Mouse (Mus musculus) limb, embryonic 11.5 days (tissue): ENCODE data around the gene 1810043G02Rik. TPM values are rescaled to one million over a fixed set of nuclear protein-coding genes. Genes with fewer than 3 reads are reported as not detected.

ENCODE experiments used
- ATAC-seq: fragments of 200-750 bp; cut with Nextera tagmentation; 2 replicates; pipeline ENCODE4 v1.8.0; 2017; ENCODE audit warnings: low read depth; ENCODE audit not compliant: insufficient number of reproducible peaks, low FRiP score, low TSS enrichment
- DNase-seq: peaks from one replicate; pipeline ENCODE4 v3.0.0-alpha.2; 2015; ENCODE audit warnings: low spot score
- H3K27ac ChIP-seq: fragments of 300-500 bp; sonication (generic); replicated peaks from 2 replicates; pipeline ENCODE4 v1.5.1; 2014; ENCODE audit warnings: low read depth, mild to moderate bottlenecking, low read length
- H3K27me3 ChIP-seq: fragments of 300-500 bp; sonication (generic); 2 replicates; pipeline ENCODE4 v1.6.1; 2014; ENCODE audit warnings: mild to moderate bottlenecking, low read length, mixed read lengths; ENCODE audit not compliant: control insufficient read depth, insufficient read depth
- H3K36me3 ChIP-seq: fragments of 300-500 bp; sonication (generic); 2 replicates; pipeline ENCODE4 v1.6.1; 2014; ENCODE audit warnings: mild to moderate bottlenecking, low read length, moderate library complexity, mixed read lengths; ENCODE audit not compliant: control insufficient read depth, insufficient read depth
- H3K4me1 ChIP-seq: fragments of 300-500 bp; sonication (generic); 2 replicates; pipeline ENCODE4 v1.6.1; 2014; ENCODE audit warnings: low read length, mixed read lengths; ENCODE audit not compliant: control insufficient read depth, insufficient read depth
- H3K4me2 ChIP-seq: fragments of 300-500 bp; sonication (generic); 2 replicates; pipeline ENCODE4 v1.6.1; 2014; ENCODE audit warnings: low read depth, mild to moderate bottlenecking, moderate library complexity; ENCODE audit not compliant: severe bottlenecking
- H3K4me3 ChIP-seq: fragments of 300-500 bp; sonication (generic); 2 replicates; pipeline ENCODE4 v1.5.1; 2014; ENCODE audit warnings: low read depth, low read length
- H3K9ac ChIP-seq: fragments of 300-500 bp; sonication (generic); 2 replicates; pipeline ENCODE4 v1.6.1; 2014; ENCODE audit warnings: mild to moderate bottlenecking, low read length
- H3K9me3 ChIP-seq: fragments of 300-500 bp; sonication (generic); 2 replicates; pipeline ENCODE4 v1.6.1; 2016; ENCODE audit warnings: low read length; ENCODE audit not compliant: control insufficient read depth
- WGBS: fragments of 180-500 bp; shearing (Covaris S2); extraction: QIAGEN DNeasy Blood & Tissue Kit; methylation state at CpG from one replicate; pipeline ENCODE4 v1.1.7; 2014; 5-methylcytosine and 5-hydroxymethylcytosine counted together
- polyA plus RNA-seq: library from polyadenylated mRNA; unstranded; fragments of >200 nt; fragmentation: Nextera tagmentation; extraction: Ambion mirVana; gene quantifications from 2 replicates; pipeline ENCODE4 v1.2.1, GENCODE M21; 2014

Gene 1810043G02Rik
- polyA plus RNA-seq, 1 experiment from 2014 or later, result 29.5 TPM

GRCm38 (mm10) chr10:77995639-77996038 lies 17.3 kb downstream of the 1810043G02Rik start:
- H3K27me3 ChIP-seq, result no peaks in the 10 kb centered on the region
- no peak overlapping the region for H3K4me2 ChIP-seq
- H3K4me3 ChIP-seq, result no peak overlapping the region
- H3K9ac ChIP-seq, result no peak overlapping the region
- H3K4me1 ChIP-seq, result no peaks in the 10 kb centered on the region
- no peak overlapping the region for H3K27ac ChIP-seq
- peaks cover 53% of the 10 kb centered on the region for H3K36me3 ChIP-seq
- ATAC-seq (no peak), DNase-seq (no peak)
- no peaks in the 10 kb centered on the region for H3K9me3 ChIP-seq
- 93% methylated on average over 3 of the region's 3 CpGs for WGBS

GRCm38 (mm10) chr10:78000200-78000599 lies 21.9 kb downstream of the 1810043G02Rik start:
- Histone ChIP-seq H3K9me3 (no peaks in the 10 kb centered on the region), H3K27ac (no peak overlapping the region), H3K9ac (no peak overlapping the region), H3K36me3 (peaks cover 44% of the 10 kb centered on the region), H3K4me3 (no peak overlapping the region), H3K4me1 (no peaks in the 10 kb centered on the region), H3K27me3 (no peaks in the 10 kb centered on the region), H3K4me2 (no peak overlapping the region)
- ATAC-seq (no peak), DNase-seq (no peak)
- WGBS, result 96% methylated on average over 5 of the region's 5 CpGs

- ATAC-seq (no peak), DNase-seq (no peak)
- Histone ChIP-seq H3K9me3 (no peaks in the 10 kb centered on the region), H3K4me3 (no peak overlapping the region), H3K4me2 (no peak overlapping the region), H3K4me1 (peaks cover 4% of the 10 kb centered on the region), H3K27ac (no peak overlapping the region), H3K9ac (no peak overlapping the region), H3K27me3 (no peaks in the 10 kb centered on the region), H3K36me3 (peaks cover 38% of the 10 kb centered on the region)
- WGBS, result 89% methylated on average over 11 of the region's 11 CpGs
Measured at GRCm38 (mm10) chr10:78001796-78002195, 23.5 kb downstream of the 1810043G02Rik start.

- Histone ChIP-seq H3K4me1 (peaks cover 10% of the 10 kb centered on the region), H3K4me3 (no peak overlapping the region), H3K9me3 (no peaks in the 10 kb centered on the region), H3K36me3 (peaks cover 38% of the 10 kb centered on the region), H3K27ac (no peak overlapping the region), H3K4me2 (no peak overlapping the region), H3K9ac (no peak overlapping the region), H3K27me3 (no peaks in the 10 kb centered on the region)
- 92% methylated on average over 2 of the region's 2 CpGs for WGBS
- ATAC-seq, result no peak
- no peak for DNase-seq
Measured at GRCm38 (mm10) chr10:78002316-78002715, 24.0 kb downstream of the 1810043G02Rik start.

GRCm38 (mm10) chr10:78004479-78005100 lies 26.3 kb downstream of the 1810043G02Rik start:
- H3K27me3 ChIP-seq, result no peaks in the 10 kb centered on the region
- H3K27ac ChIP-seq, result no peak overlapping the region
- no peak overlapping the region for H3K4me2 ChIP-seq
- no peak for ATAC-seq
- H3K4me1 ChIP-seq, result peaks cover 26% of the 10 kb centered on the region
- H3K9ac ChIP-seq, result no peak overlapping the region
- no peak overlapping the region for H3K4me3 ChIP-seq
- no peaks in the 10 kb centered on the region for H3K9me3 ChIP-seq
- WGBS, result 84% methylated on average over 3 of the region's 3 CpGs
- H3K36me3 ChIP-seq, result peaks cover 25% of the 10 kb centered on the region
- no peak for DNase-seq

GRCm38 (mm10) chr10:78005791-78006438 lies 27.6 kb downstream of the 1810043G02Rik start:
- Histone ChIP-seq H3K4me3 (no peak overlapping the region), H3K36me3 (peaks cover 12% of the 10 kb centered on the region; the same call in 1 of the 2 replicates), H3K4me1 (peaks cover 26% of the 10 kb centered on the region), H3K9me3 (no peaks in the 10 kb centered on the region), H3K9ac (no peak overlapping the region), H3K27me3 (no peaks in the 10 kb centered on the region), H3K27ac (no peak overlapping the region), H3K4me2 (no peak overlapping the region)
- WGBS, result 87% methylated on average over 4 of the region's 4 CpGs
- no peak for DNase-seq
- no peak for ATAC-seq

GRCm38 (mm10) chr10:78007203-78007602 lies 28.9 kb downstream of the 1810043G02Rik start:
- Histone ChIP-seq H3K4me1 (peaks cover 26% of the 10 kb centered on the region), H3K27me3 (no peaks in the 10 kb centered on the region), H3K36me3 (peaks cover 6% of the 10 kb centered on the region; the same call in 1 of the 2 replicates), H3K9ac (no peak overlapping the region; the same call in 1 of the 2 replicates), H3K9me3 (no peaks in the 10 kb centered on the region), H3K27ac (no peak overlapping the region), H3K4me2 (peak overlapping the region; percentile 87; the same call in 1 of the 2 replicates), H3K4me3 (no peak overlapping the region)
- no peak for ATAC-seq
- no peak for DNase-seq
- WGBS, result 32% methylated on average over 7 of the region's 7 CpGs

- H3K9ac ChIP-seq, result peak overlapping the region; percentile 82
Measured at GRCm38 (mm10) chr10:78008169-78008568, 29.8 kb downstream of the 1810043G02Rik start.

More at GRCm38 (mm10) chr10:78008169-78008568, 29.8 kb downstream of the 1810043G02Rik start:
- no peaks in the 10 kb centered on the region for H3K27me3 ChIP-seq
- peak overlapping the region; percentile 87 for H3K4me2 ChIP-seq
- H3K4me3 ChIP-seq, result peak overlapping the region; percentile 75
- no peak for DNase-seq
- H3K27ac ChIP-seq, result no peak overlapping the region
- H3K9me3 ChIP-seq, result no peaks in the 10 kb centered on the region
- WGBS, result 81% methylated on average over 3 of the region's 3 CpGs
- H3K4me1 ChIP-seq, result peaks cover 26% of the 10 kb centered on the region
- peaks cover 4% of the 10 kb centered on the region; the same call in 1 of the 2 replicates for H3K36me3 ChIP-seq
- no peak for ATAC-seq
